Mouse (Mus musculus) ES-Bruce4 (cell line): ENCODE results near the gene Sesn3. TPM values are rescaled to one million over a fixed set of nuclear protein-coding genes. Genes with fewer than 3 reads are reported as not detected.

Source experiments
- H3K27ac ChIP-seq: 2 replicates; pipeline ENCODE4 v1.5.1; 2012; ENCODE audit warnings: low read length, inconsistent platforms; ENCODE audit not compliant: insufficient read depth
- H3K27me3 ChIP-seq: 2 replicates; pipeline ENCODE4 v1.6.1; 2012; ENCODE audit warnings: mild to moderate bottlenecking, low read length, inconsistent platforms; ENCODE audit not compliant: control insufficient read depth, poor library complexity, insufficient read depth, severe bottlenecking
- H3K36me3 ChIP-seq: 2 replicates; pipeline ENCODE4 v1.6.1; 2012; ENCODE audit warnings: inconsistent platforms, mild to moderate bottlenecking, low read length, moderate library complexity; ENCODE audit not compliant: control insufficient read depth, poor library complexity, insufficient read depth, severe bottlenecking
- H3K4me1 ChIP-seq: one replicate; pipeline ENCODE4 v1.8.1; 2011; ENCODE audit warnings: low read length; ENCODE audit not compliant: control insufficient read depth, insufficient read depth
- H3K4me3 ChIP-seq: 2 replicates; pipeline ENCODE4 v1.5.1; 2011; ENCODE audit warnings: low read depth, mild to moderate bottlenecking, low read length
- H3K9ac ChIP-seq: 2 replicates; pipeline ENCODE4 v1.6.1; 2012; ENCODE audit warnings: low read depth, mild to moderate bottlenecking, inconsistent platforms; ENCODE audit not compliant: poor library complexity, severe bottlenecking
- H3K9me3 ChIP-seq: replicated peaks from 2 replicates; pipeline ENCODE4 v1.6.1; 2012; ENCODE audit warnings: mild to moderate bottlenecking, low read length, inconsistent platforms; ENCODE audit not compliant: control insufficient read depth, poor library complexity, insufficient read depth, severe bottlenecking
- CTCF ChIP-seq: IDR thresholded peaks from one replicate; pipeline ENCODE4 v1.8.1; 2011; ENCODE audit warnings: low read depth, low read length
- EP300 ChIP-seq: IDR thresholded peaks from 2 replicates; pipeline ENCODE4 v1.6.1; 2011; ENCODE audit warnings: low read depth, low read length; ENCODE audit not compliant: insufficient read depth
- POLR2A ChIP-seq: IDR thresholded peaks from one replicate; pipeline ENCODE4 v1.8.1; 2011; ENCODE audit warnings: low read length; ENCODE audit not compliant: insufficient read depth
- polyA plus RNA-seq: library from polyadenylated mRNA; stranded (reverse); fragments of >200 nt; gene quantifications from 2 replicates; pipeline ENCODE4 v1.2.4, GENCODE M21; 2011; ENCODE audit warnings: low read depth; ENCODE audit not compliant: missing spikeins, insufficient read depth, insufficient read length

The Sesn3 gene
- polyA plus RNA-seq, 1 experiment = 26.4 TPM

DNA sequence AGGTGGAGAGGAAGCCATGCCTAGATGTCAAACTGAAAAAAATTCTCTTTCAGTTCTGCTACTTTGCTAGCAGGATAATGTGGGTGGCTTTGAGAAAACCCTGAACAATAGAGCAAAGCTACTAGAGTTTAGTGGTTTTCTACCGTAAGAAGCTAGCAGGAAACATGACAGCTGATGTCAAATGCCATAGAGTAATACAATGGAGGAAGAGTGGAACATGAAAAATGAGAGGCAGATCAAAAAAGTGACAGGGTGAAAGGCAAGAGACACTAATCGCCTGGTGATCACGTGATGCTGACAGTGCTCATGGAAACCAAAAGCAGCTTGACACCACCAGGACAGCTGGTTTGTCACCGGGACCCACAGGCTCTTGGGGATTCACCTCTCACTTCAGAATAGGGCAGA, 12.3 kb upstream of the Sesn3 start:
- no peaks in the 10 kb centered on the region for H3K27me3 ChIP-seq
- no peaks in the 10 kb centered on the region for H3K36me3 ChIP-seq
- no peaks in the 10 kb centered on the region for H3K9me3 ChIP-seq
- no peak overlapping the region for H3K27ac ChIP-seq
- no peak for TF ChIP-seq EP300
- no peak for TF ChIP-seq CTCF
- TF ChIP-seq POLR2A = no peak
- H3K9ac ChIP-seq = no peak overlapping the region
- no peaks in the 10 kb centered on the region for H3K4me1 ChIP-seq
- no peak overlapping the region for H3K4me3 ChIP-seq

DNA sequence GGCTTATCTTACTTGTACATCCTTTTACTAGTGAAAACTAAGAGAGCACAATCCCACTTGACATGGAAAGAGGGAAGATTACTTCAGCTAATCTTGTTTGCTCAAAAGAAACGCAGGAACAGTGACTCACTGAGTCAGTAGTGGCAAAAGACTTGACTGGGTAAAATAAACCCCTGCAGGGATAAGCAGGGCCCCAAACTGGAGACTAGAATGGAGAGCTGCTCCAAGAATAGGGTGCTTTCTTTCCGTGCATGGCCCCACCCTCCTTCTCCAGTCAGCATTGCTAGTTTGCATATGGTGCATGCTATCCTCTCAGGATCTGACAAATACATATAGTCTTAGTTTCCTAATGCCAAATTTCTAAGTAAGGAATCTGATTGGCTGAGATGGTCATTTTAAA, 8.4 kb upstream of the Sesn3 start:
- Histone ChIP-seq H3K9me3 (no peaks in the 10 kb centered on the region), H3K27me3 (no peaks in the 10 kb centered on the region), H3K4me3 (no peak overlapping the region), H3K4me1 (no peaks in the 10 kb centered on the region), H3K27ac (no peak overlapping the region), H3K36me3 (no peaks in the 10 kb centered on the region), H3K9ac (no peak overlapping the region)
- TF ChIP-seq EP300 (no peak), POLR2A (no peak), CTCF (no peak)

DNA sequence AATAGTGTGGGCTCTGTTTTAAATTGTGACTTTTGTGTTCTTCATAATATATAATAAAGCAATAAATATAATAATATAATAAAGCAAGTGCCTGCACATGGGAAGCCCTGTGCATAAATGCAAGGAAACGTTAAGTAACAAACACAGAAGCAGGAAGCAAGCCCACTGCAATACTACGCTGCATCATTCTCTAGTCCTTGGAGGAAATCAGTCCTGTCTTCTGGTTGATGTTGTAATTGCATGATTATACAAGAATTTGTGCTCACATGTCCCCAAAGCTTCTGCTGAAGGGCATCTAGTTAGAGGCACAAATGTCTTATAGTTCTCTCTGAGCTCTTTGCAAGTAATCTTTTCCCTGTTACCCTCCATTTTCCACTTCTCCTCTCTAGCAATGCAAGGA, 6.3 kb upstream of the Sesn3 start:
- Histone ChIP-seq H3K36me3 (no peaks in the 10 kb centered on the region), H3K9me3 (no peaks in the 10 kb centered on the region), H3K27me3 (no peaks in the 10 kb centered on the region), H3K4me3 (no peak overlapping the region), H3K4me1 (no peaks in the 10 kb centered on the region), H3K9ac (no peak overlapping the region), H3K27ac (no peak overlapping the region)
- TF ChIP-seq POLR2A (no peak), CTCF (no peak), EP300 (no peak)

DNA sequence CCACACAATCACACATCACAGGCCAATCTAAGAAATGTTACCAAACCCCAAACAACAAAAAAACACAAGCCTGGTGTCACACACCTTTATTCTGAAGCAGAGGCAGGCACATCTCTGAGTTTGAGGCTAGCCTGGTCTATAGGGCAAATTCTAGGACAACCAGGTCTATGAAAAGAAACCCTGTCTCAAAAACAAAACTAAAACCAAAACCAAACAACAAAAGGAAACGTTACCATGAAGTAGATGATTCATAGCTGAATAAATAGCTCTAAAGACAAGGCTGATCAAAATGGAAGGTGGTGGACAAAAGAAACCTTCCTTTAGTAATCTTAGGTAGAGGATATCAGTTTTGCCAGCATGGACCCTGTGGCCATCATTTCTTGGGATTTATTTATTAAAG, 1.9 kb upstream of the Sesn3 start:
- Histone ChIP-seq H3K9me3 (no peaks in the 10 kb centered on the region), H3K27me3 (no peaks in the 10 kb centered on the region), H3K27ac (no peak overlapping the region), H3K4me1 (no peaks in the 10 kb centered on the region), H3K36me3 (no peaks in the 10 kb centered on the region), H3K4me3 (no peak overlapping the region), H3K9ac (no peak overlapping the region)
- no peak for TF ChIP-seq CTCF

DNA sequence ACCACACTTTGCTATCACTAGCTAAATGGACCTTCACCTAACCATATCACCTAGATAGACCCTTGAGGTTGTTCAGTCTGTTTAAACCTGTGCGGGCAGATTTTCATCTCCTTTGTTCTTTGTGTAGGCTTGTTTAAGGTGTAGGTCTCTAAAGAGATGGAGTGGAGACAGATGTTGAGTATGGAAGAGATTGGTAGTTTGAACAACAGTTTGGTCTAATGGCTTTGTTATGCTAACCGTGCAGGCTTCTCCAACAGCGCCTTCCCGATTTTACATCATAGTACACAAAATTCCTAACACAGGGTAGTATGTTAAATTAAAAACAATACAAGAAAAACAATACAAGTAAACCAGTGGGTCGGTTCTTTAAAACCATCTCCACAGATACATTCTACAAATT, 281 bp upstream of the Sesn3 start:
- no peak overlapping the region for H3K9ac ChIP-seq
- H3K4me3 ChIP-seq = no peak overlapping the region

DNA sequence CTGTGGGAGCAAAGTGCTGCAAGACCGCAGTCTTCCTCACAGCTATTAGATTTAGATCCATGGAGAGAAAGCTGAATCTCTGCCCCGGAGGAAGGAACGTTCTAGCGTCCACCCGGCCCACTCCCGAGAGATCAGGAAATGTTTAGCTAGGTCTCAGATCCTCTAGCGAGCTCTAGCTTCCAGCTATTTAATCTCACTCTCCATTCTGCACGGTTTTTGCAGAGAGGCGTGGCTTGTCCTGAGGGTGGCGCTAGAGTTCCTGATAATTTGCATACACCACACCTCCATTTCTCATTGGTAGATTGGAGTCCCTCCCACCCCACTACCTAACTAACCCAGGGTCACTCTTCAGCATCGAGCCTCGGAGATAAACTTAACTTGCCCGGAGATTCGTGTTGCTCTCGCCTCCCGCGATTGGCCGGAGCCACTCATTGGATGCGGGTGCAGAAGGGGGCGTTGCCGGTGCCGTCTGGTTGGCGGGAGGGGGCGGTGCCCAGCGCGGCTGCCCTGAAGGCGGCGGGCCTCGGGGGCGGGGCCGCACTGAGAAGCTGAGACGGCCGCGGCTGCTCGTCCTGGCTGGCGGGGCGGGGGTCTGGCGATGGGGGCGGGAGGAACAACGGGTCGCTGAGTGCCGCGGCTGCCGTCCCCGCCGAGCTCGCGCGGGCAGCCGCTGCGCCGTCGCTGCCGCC, 1.1 kb downstream of the Sesn3 start:
- Histone ChIP-seq H3K9me3 (no peaks in the 10 kb centered on the region), H3K4me3 (peak overlapping the region; percentile 94), H3K4me1 (no peaks in the 10 kb centered on the region), H3K36me3 (no peaks in the 10 kb centered on the region), H3K27ac (peak overlapping the region; percentile 79), H3K27me3 (no peaks in the 10 kb centered on the region), H3K9ac (peak overlapping the region; percentile 84)
- TF ChIP-seq POLR2A (peak; percentile 54), CTCF (peak; percentile 40), EP300 (no peak)

More for the DNA sequence above, 281 bp upstream of the Sesn3 start:
- peak overlapping the region; percentile 70 for H3K27ac ChIP-seq
- no peaks in the 10 kb centered on the region for H3K36me3 ChIP-seq
- H3K9me3 ChIP-seq = no peaks in the 10 kb centered on the region
- no peak for TF ChIP-seq POLR2A
- TF ChIP-seq CTCF = no peak
- no peak for TF ChIP-seq EP300
- H3K27me3 ChIP-seq = no peaks in the 10 kb centered on the region
- no peaks in the 10 kb centered on the region for H3K4me1 ChIP-seq
